ENCODE assay signal across 10 mouse cellular contexts in the genomic region with DNA sequence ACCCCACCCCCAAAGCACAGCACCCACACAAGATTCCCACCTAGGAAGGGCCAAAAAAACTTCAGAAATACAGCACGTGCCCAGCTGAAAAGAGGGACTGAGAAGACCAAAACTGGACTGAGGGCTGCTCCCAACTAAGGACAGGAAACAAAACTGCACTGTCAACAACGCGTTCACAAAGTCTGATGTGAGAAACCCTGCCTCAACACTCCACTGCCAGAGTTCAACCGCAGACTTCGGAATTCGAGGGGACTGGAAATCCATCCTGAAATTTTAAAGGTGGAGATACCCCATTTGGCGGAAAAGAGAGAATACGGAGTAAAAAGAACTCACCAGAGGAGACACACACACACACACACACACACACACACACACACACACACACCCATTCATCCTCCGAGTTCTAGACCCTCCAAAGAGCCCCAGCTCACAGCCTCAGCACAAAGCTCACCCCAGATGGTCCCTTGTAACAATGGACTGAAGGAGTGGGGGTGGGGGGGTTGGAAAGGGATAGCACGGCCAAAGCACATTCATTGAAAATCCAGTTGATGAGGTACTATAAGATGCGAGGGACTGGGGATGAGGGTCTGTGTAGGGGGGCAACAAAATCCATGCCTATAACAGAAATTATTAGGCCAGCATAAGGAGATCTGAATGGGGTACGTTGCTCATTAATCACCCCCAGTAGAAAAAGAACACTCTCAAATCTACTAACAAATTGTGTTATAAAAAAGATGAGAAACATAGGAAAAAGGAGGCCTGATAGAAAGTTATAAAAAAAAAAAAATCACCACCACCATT. TPM values are rescaled to one million over a fixed set of nuclear protein-coding genes. Genes with fewer than 3 reads are reported as not detected.
DNase-seq lines count a peak whose midpoint lies in the region; ATAC-seq and TF ChIP-seq lines count a peak whose summit lies in the region.
"Had no signal": no experiment of that assay in that cellular context is flagged by ENCODE, and none has a peak within 500 bp of the region (broad histone marks: within the 10 kb centered on the region; RNA-seq: fewer than 3 reads in every experiment).

No protein-coding gene starts in this region.

- no peak for ATAC-seq in kidney, embryonic 15.5 days (replicated peaks; ENCODE audit: low FRiP score)
- no peak for ATAC-seq in forebrain, embryonic 11.5 days (replicated peaks; ENCODE audit: low FRiP score)
- ATAC-seq in limb, embryonic 13.5 days (ENCODE audit: low FRiP score, low read depth): no peak
- ATAC-seq in megakaryocyte, adult 5-6 weeks (ENCODE audit: poor library complexity, severe bottlenecking): no peak

- H3K4me3 ChIP-seq in kidney, embryonic 15.5 days (replicated peaks): peak overlapping the region; percentile 92
- peak overlapping the region; percentile 97 for H3K4me3 ChIP-seq in forebrain, embryonic 11.5 days (ENCODE audit: low read depth, low read length)
- peak overlapping the region; percentile 93 for H3K4me3 ChIP-seq in limb, embryonic 13.5 days
- H3K4me3 ChIP-seq in gastrocnemius, adult 2 months: no peak overlapping the region

- H3K4me2 ChIP-seq in kidney, embryonic 15.5 days: peak overlapping the region; percentile 99
- peak overlapping the region; percentile 94 for H3K4me2 ChIP-seq in forebrain, embryonic 11.5 days (ENCODE audit: low read depth, low read length, severe bottlenecking)
- peak overlapping the region; percentile 91 for H3K4me2 ChIP-seq in limb, embryonic 13.5 days (replicated peaks)

- TF ChIP-seq CTCF in gastrocnemius, adult 2 months (IDR thresholded peaks at IDR 0.05): no peak

- DNase-seq in kidney, postnatal 14 days: no peak
- DNase-seq in forebrain, embryonic 11.5 days (ENCODE audit: low spot score): peak; percentile 66
- DNase-seq in retina, embryonic 14.5 days (ENCODE audit: low spot score): peak; percentile 54
- no peak for DNase-seq in gastrocnemius, adult 2 months
- no peak for DNase-seq in frontal cortex, postnatal 14 days (ENCODE audit: low spot score in 2 of 2)
- DNase-seq: cerebellum, adult 9-11 months had no signal

- H3K4me1 ChIP-seq in kidney, embryonic 15.5 days: peaks cover 59% of the 10 kb centered on the region
- peaks cover 7% of the 10 kb centered on the region; the same call in 1 of the 2 replicates for H3K4me1 ChIP-seq in forebrain, embryonic 11.5 days (replicated peaks; ENCODE audit: control insufficient read depth, insufficient read depth, low read length)
- H3K4me1 ChIP-seq in limb, embryonic 13.5 days: peaks cover 51% of the 10 kb centered on the region

- H3K27me3 ChIP-seq in kidney, embryonic 15.5 days: no peaks in the 10 kb centered on the region
- no peaks in the 10 kb centered on the region for H3K27me3 ChIP-seq in forebrain, embryonic 11.5 days (ENCODE audit: control insufficient read depth, insufficient read depth, low read length)
- no peaks in the 10 kb centered on the region for H3K27me3 ChIP-seq in limb, embryonic 13.5 days

- intact Hi-C loops in gastrocnemius, adult 2 months (cut with DNase I): no loop called here

- no peaks in the 10 kb centered on the region for H3K9me3 ChIP-seq in kidney, embryonic 15.5 days (replicated peaks)
- H3K9me3 ChIP-seq in forebrain, embryonic 11.5 days (ENCODE audit: control insufficient read depth, low read length): no peaks in the 10 kb centered on the region
- H3K9me3 ChIP-seq in limb, embryonic 13.5 days: no peaks in the 10 kb centered on the region

- peak overlapping the region; percentile 96 for H3K27ac ChIP-seq in kidney, embryonic 15.5 days
- H3K27ac ChIP-seq in forebrain, embryonic 11.5 days (ENCODE audit: low read depth, low read length): peak overlapping the region; percentile 99
- H3K27ac ChIP-seq in limb, embryonic 13.5 days: peak overlapping the region; percentile 33; the same call in 1 of the 2 replicates
- H3K27ac ChIP-seq in gastrocnemius, adult 2 months: no peak overlapping the region

- 3% methylated on average over 12 of the region's 12 CpGs for WGBS in kidney, embryonic 15.5 days
- 2% methylated on average over 12 of the region's 12 CpGs for WGBS in forebrain, embryonic 11.5 days
- 4% methylated on average over 12 of the region's 12 CpGs for WGBS in limb, embryonic 13.5 days

- peak overlapping the region; percentile 97 for H3K9ac ChIP-seq in kidney, embryonic 15.5 days
- peak overlapping the region; percentile 99 for H3K9ac ChIP-seq in forebrain, embryonic 11.5 days (ENCODE audit: low read length)
- H3K9ac ChIP-seq in limb, embryonic 13.5 days: peak overlapping the region; percentile 95

- H3K36me3 ChIP-seq in kidney, embryonic 15.5 days: peaks cover 14% of the 10 kb centered on the region; the same call in 1 of the 2 replicates
- no peaks in the 10 kb centered on the region for H3K36me3 ChIP-seq in forebrain, embryonic 11.5 days (ENCODE audit: control insufficient read depth, insufficient read depth, low read length)
- H3K36me3 ChIP-seq in limb, embryonic 13.5 days: peaks cover 5% of the 10 kb centered on the region

RNA-seq across cellular contexts. Expression of a gene that starts 2.4 kb away (rescaled TPM):
- polyA plus RNA-seq in kidney, embryonic 15.5 days (2015; fragmentation: Nextera tagmentation; extraction: Ambion mirVana): 53.8 and 57.9 TPM in 2 replicates
- polyA plus RNA-seq in forebrain, embryonic 11.5 days (2014; fragmentation: Nextera tagmentation; extraction: Ambion mirVana): 109 and 114 TPM in 2 replicates
- polyA plus RNA-seq in limb, embryonic 13.5 days (2015; fragmentation: Nextera tagmentation; extraction: Ambion mirVana): 83.4 and 85.7 TPM in 2 replicates
- total RNA-seq in gastrocnemius, adult 2 months (2021): not detected
- not detected in 2 replicates for total RNA-seq in megakaryocyte, adult 5-6 weeks (2015)
- not detected in 2 replicates for total RNA-seq in megakaryocyte, adult 5-6 weeks (2017)
- total RNA-seq: layer of hippocampus, adult 8-10 months had no signal

RNA-seq across cellular contexts. Expression of a gene that starts 21.0 kb away (rescaled TPM):
- polyA plus RNA-seq in kidney, embryonic 15.5 days (2015; fragmentation: Nextera tagmentation; extraction: Ambion mirVana): not detected in 2 replicates
- polyA plus RNA-seq in forebrain, embryonic 11.5 days (2014; fragmentation: Nextera tagmentation; extraction: Ambion mirVana): not detected in 2 replicates
- polyA plus RNA-seq in limb, embryonic 13.5 days (2015; fragmentation: Nextera tagmentation; extraction: Ambion mirVana): not detected in 2 replicates
- total RNA-seq in gastrocnemius, adult 2 months (2021): not detected
- not detected in 2 replicates for total RNA-seq in megakaryocyte, adult 5-6 weeks (2015)
- total RNA-seq in megakaryocyte, adult 5-6 weeks (2017): not detected in 2 replicates
- total RNA-seq: layer of hippocampus, adult 8-10 months had no signal

RNA-seq across cellular contexts. Expression of a gene that starts 31.4 kb away (rescaled TPM):
- 98.3 and 99.0 TPM in 2 replicates for polyA plus RNA-seq in kidney, embryonic 15.5 days (2015; fragmentation: Nextera tagmentation; extraction: Ambion mirVana)
- polyA plus RNA-seq in forebrain, embryonic 11.5 days (2014; fragmentation: Nextera tagmentation; extraction: Ambion mirVana): 39.4 and 41.4 TPM in 2 replicates
- 95.0 and 98.4 TPM in 2 replicates for polyA plus RNA-seq in limb, embryonic 13.5 days (2015; fragmentation: Nextera tagmentation; extraction: Ambion mirVana)
- total RNA-seq in gastrocnemius, adult 2 months (2021): 10 to 100 TPM; 31.6 to 34.6 TPM
- total RNA-seq in megakaryocyte, adult 5-6 weeks (2015): 80.1 and 93.3 TPM in 2 replicates
- total RNA-seq in megakaryocyte, adult 5-6 weeks (2017): 47.6 and 59.8 TPM in 2 replicates

Comparison
In these comparisons a context has a peak if more than half of its experiments do, and no peak if none do; other contexts are left out.
1. DNase-seq: peak in forebrain, embryonic 11.5 days (single experiment) and retina, embryonic 14.5 days (single experiment); none in kidney, postnatal 14 days (single experiment), gastrocnemius, adult 2 months (single experiment) and frontal cortex, postnatal 14 days (0 of 2).
2. Peak in every context shown above with its lines, with median percentiles within 50 percentile points of each other: H3K4me2 ChIP-seq and H3K9ac ChIP-seq.